Mouse (Mus musculus) heart, adult 2 months (tissue): ENCODE data around the gene Fbll1. TPM values are rescaled to one million over a fixed set of nuclear protein-coding genes. Genes with fewer than 3 reads are reported as not detected.

Source experiments
- DNase-seq, 2 experiments: peaks; one replicate each; pipeline ENCODE4 v3.0.0; 2021
- H3K27ac ChIP-seq: fragments of 200-600 bp; 2 replicates; pipeline ENCODE4 v1.8.1; 2022
- H3K27me3 ChIP-seq: fragments of 200-500 bp; 2 replicates; pipeline ENCODE4 v1.6.1; 2012; ENCODE audit warnings: mild to moderate bottlenecking, low read length, inconsistent platforms, mixed read lengths; ENCODE audit not compliant: control insufficient read depth, insufficient read depth
- H3K36me3 ChIP-seq: fragments of 200-500 bp; 2 replicates; pipeline ENCODE4 v1.6.1; 2012; ENCODE audit warnings: low read length, inconsistent platforms; ENCODE audit not compliant: control insufficient read depth, insufficient read depth
- H3K4me1 ChIP-seq: fragments of 200-500 bp; 2 replicates; pipeline ENCODE4 v1.6.1; 2011; ENCODE audit warnings: low read length; ENCODE audit not compliant: control insufficient read depth, insufficient read depth
- H3K4me3 ChIP-seq: fragments of 200-600 bp; 2 replicates; pipeline ENCODE4 v1.8.1; 2022
- H3K79me2 ChIP-seq: fragments of 200-500 bp; replicated peaks from 2 replicates; pipeline ENCODE4 v1.6.1; 2012; ENCODE audit warnings: mild to moderate bottlenecking, inconsistent platforms, low read length, moderate library complexity, mixed read lengths; ENCODE audit not compliant: control insufficient read depth, insufficient read depth
- H3K9ac ChIP-seq: fragments of 200-500 bp; 2 replicates; pipeline ENCODE4 v1.6.1; 2012; ENCODE audit warnings: low read depth, mild to moderate bottlenecking, control low read depth, inconsistent platforms, low read length, mixed read lengths
- CTCF ChIP-seq: fragments of 200-600 bp; IDR thresholded peaks from 2 replicates; pipeline ENCODE4 v1.8.1; 2022; ENCODE audit warnings: antibody characterized with exemption, mild to moderate bottlenecking, moderate library complexity
- EP300 ChIP-seq: fragments of 200-500 bp; IDR thresholded peaks from 2 replicates; pipeline ENCODE4 v1.6.1; 2011; ENCODE audit warnings: low read depth, low read length, control low read depth; ENCODE audit not compliant: insufficient read depth
- POLR2A ChIP-seq: fragments of 200-500 bp; IDR thresholded peaks from 2 replicates; pipeline ENCODE4 v1.6.1; 2011; ENCODE audit warnings: mild to moderate bottlenecking, low read depth, low read length, control low read depth; ENCODE audit not compliant: insufficient read depth
- WGBS: fragments of 180-500 bp; shearing (Covaris S2); methylation state at CpG from one replicate; pipeline ENCODE4 v1.1.7; 2018; 5-methylcytosine and 5-hydroxymethylcytosine counted together
- intact Hi-C: fragments of 180-260 bp; cut with DNase I; formaldehyde crosslinking; loops from one replicate; pipeline ENCODE4 v1.15.1; 2025
- polyA plus RNA-seq: library from polyadenylated mRNA; depleted of rRNA; stranded (reverse); fragments of >200 nt; gene quantifications from 2 replicates; pipeline ENCODE4 v1.2.3, GENCODE M21; 2012
- total RNA-seq, 2 experiments: library from RNA; stranded (reverse); gene quantifications; 2 replicates each; pipeline ENCODE4 v1.2.3; 2021

Gene Fbll1
- total and polyA plus RNA-seq, 3 experiments: not detected

DNA sequence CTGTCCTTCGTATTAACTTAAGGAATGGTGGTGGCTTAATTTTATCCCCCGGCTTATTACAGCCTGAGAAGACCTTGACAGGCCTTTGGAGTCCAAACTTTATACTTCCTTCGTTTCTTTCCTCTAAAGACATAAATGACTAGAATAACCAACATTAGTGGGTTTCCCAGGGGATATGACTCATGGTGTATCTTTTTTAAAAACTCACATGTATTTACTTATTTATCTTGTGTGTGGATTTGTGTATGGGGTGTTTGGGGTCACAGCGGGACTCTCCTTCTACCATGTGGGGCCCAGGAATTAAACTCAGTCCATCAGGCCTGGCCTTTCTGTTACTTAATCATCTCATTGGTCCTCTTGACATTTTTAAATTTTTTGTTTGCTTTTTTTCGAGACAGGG lies 31.8 kb downstream of the Fbll1 start:
- Histone ChIP-seq H3K79me2 (peaks cover 3% of the 10 kb centered on the region), H3K27ac (no peak overlapping the region), H3K36me3 (peaks cover 7% of the 10 kb centered on the region), H3K4me3 (no peak overlapping the region), H3K27me3 (no peaks in the 10 kb centered on the region), H3K4me1 (peaks cover 3% of the 10 kb centered on the region), H3K9ac (no peak overlapping the region)
- WGBS: 70% methylated on average over 5 of the region's 5 CpGs
- no peak for DNase-seq
- TF ChIP-seq CTCF (no peak), POLR2A (no peak), EP300 (no peak)
- intact Hi-C loops: no loop called here

DNA sequence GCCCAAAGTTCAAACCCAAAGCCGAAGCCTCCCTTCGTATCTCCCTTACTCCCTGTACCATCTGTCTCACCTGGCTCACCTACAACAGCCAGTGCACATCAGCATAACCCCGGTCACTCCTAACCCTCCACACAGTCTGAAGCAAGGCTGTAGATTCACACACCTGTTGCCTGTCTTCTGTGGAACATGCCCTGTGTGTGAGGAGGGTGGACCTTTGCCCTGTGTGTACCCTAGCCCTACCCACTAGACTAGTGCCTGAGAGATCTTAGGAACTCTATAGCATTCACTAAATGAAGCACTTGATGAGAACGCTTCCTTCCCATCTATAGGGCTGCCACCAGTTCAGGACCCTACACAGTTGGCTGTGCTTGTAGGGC lies 38.1 kb downstream of the Fbll1 start:
- WGBS: 91% methylated on average over 4 of the region's 4 CpGs
- intact Hi-C loops: no loop called here
- no peak for DNase-seq
- no peaks in the 10 kb centered on the region for H3K4me1 ChIP-seq
- TF ChIP-seq EP300 (no peak), CTCF (no peak), POLR2A (no peak)
- no peak overlapping the region for H3K4me3 ChIP-seq
- no peaks in the 10 kb centered on the region for H3K27me3 ChIP-seq
- H3K27ac ChIP-seq: no peak overlapping the region
- H3K9ac ChIP-seq: no peak overlapping the region
- no peaks in the 10 kb centered on the region for H3K79me2 ChIP-seq
- no peaks in the 10 kb centered on the region for H3K36me3 ChIP-seq

GRCm38 (mm10) chr11:35760001-35760626 lies 38.6 kb downstream of the Fbll1 start:
- Histone ChIP-seq H3K4me1 (no peaks in the 10 kb centered on the region), H3K9ac (no peak overlapping the region), H3K79me2 (no peaks in the 10 kb centered on the region), H3K36me3 (no peaks in the 10 kb centered on the region), H3K27me3 (no peaks in the 10 kb centered on the region), H3K4me3 (no peak overlapping the region), H3K27ac (no peak overlapping the region)
- 56% methylated on average over 7 of the region's 7 CpGs for WGBS
- intact Hi-C loops: no loop called here
- TF ChIP-seq EP300 (no peak), POLR2A (no peak), CTCF (no peak)
- no peak for DNase-seq

DNA sequence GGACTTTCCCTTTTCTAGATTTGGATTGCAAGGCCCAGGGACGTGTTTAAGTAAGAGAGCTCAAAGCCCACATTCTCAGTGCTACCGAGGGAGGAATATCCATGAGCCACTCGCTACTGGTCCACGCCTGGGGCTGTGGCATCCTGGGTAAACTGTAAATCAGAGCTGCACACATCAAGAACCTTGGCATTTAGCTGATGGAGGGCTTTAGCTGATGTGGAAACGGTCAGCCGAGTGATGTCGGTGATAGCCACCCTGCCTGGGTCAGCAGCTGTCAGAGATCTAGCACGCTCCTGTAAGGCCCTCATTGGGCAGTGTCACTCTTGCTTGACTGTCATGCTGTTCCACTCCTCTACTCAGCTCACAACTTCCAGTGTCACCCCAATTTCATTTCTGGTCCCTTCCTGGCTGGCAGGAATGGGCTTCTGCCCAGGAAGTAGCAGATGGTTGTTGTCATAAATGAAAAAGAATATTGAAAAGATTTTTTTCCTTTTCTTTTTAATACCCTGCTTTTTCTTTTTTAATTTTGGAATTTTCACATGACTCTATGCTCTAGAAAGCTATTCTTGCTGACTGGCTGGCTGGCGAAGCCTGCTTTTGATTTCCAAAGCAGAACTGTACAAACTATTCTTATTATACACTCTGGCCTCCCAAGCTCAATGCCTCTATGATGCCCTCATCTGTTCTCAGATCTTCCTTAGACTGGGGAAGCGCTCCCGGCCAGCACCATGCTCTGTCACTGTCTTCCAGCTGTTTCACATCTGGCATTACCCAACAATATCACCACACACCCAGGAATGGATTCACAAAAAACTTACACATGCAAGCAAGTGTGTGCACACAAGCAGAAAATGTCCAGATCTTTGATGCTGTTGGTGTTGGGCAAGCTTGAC lies 42.0 kb downstream of the Fbll1 start:
- intact Hi-C loops: no loop called here
- TF ChIP-seq POLR2A: no peak
- TF ChIP-seq EP300: no peak
- TF ChIP-seq CTCF: no peak
- Histone ChIP-seq H3K4me3 (no peak overlapping the region), H3K27ac (no peak overlapping the region), H3K4me1 (no peaks in the 10 kb centered on the region), H3K36me3 (no peaks in the 10 kb centered on the region), H3K9ac (no peak overlapping the region), H3K79me2 (no peaks in the 10 kb centered on the region), H3K27me3 (no peaks in the 10 kb centered on the region)
- DNase-seq: no peak
- 85% methylated on average over 11 of the region's 11 CpGs for WGBS

GRCm38 (mm10) chr11:35755546-35755945 lies 43.1 kb downstream of the Fbll1 start:
- Histone ChIP-seq H3K9ac (no peak overlapping the region), H3K36me3 (no peaks in the 10 kb centered on the region), H3K4me1 (no peaks in the 10 kb centered on the region), H3K27ac (no peak overlapping the region), H3K4me3 (no peak overlapping the region), H3K27me3 (no peaks in the 10 kb centered on the region), H3K79me2 (no peaks in the 10 kb centered on the region)
- intact Hi-C loops: no loop called here
- 56% methylated on average over 6 of the region's 6 CpGs for WGBS
- TF ChIP-seq CTCF: no peak
- no peak for TF ChIP-seq POLR2A
- TF ChIP-seq EP300: no peak
- DNase-seq: no peak

- no peak overlapping the region for H3K27ac ChIP-seq
- H3K9ac ChIP-seq: no peak overlapping the region
- TF ChIP-seq CTCF (no peak), EP300 (no peak), POLR2A (no peak)
- no peaks in the 10 kb centered on the region for H3K27me3 ChIP-seq
- H3K4me1 ChIP-seq: no peaks in the 10 kb centered on the region
- no peak overlapping the region for H3K4me3 ChIP-seq
- no peak for DNase-seq
- H3K36me3 ChIP-seq: no peaks in the 10 kb centered on the region
- intact Hi-C loops: no loop called here
- H3K79me2 ChIP-seq: no peaks in the 10 kb centered on the region
- 93% methylated on average over 4 of the region's 4 CpGs for WGBS
These were observed 43.7 kb downstream of the Fbll1 start for GRCm38 (mm10) chr11:35754906-35755418.
